ENCODE assay signal across 17 mouse cellular contexts in the genomic region with DNA sequence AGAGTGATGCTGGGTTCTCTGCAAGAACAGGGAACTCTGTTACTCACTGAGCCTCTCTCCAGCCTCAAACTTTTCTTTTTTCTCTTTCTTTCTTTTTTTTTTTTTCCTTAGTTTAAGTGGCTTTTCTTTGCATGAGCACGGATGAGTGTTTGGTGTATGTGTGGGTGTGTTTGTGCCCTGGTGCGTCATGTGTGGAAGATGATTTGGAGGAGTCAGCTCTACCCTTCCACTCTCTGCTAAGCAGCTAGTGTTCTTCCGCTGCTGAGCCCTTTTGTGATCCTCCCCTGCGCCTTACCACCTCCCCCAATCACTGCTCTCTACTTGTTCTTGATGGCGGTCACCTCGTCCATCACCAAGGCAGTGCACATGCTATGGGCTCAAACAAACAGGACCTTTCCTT.
"Had no signal": no experiment of that assay in that cellular context is flagged by ENCODE, and none has a peak within 500 bp of the region (broad histone marks: within the 10 kb centered on the region; RNA-seq: fewer than 3 reads in every experiment).

No protein-coding gene starts in this region.

- ATAC-seq: liver, embryonic 12.5 days; liver, postnatal 0 days; lung, postnatal 0 days; midbrain, embryonic 13.5 days; midbrain, embryonic 15.5 days; midbrain, embryonic 16.5 days had no signal

- DNase-seq: left cerebral cortex, postnatal 4 days; liver; liver, embryonic 13.5 days; liver, postnatal 0 days; lung, adult 18-20 months; lung, adult 2 months; lung, embryonic 14.5 days; lung, postnatal 10 days; lung, postnatal 14 days; lung, postnatal 36 days; lung, postnatal 4 days; midbrain, embryonic 14.5 days had no signal
